Mouse (Mus musculus) forebrain, postnatal 0 days (tissue): ENCODE data around the gene Slc4a7. TPM values are rescaled to one million over a fixed set of nuclear protein-coding genes. Genes with fewer than 3 reads are reported as not detected.

Source experiments
- ATAC-seq: fragments of 200-750 bp; cut with Nextera tagmentation; 2 replicates; pipeline ENCODE4 v1.8.0; 2017; ENCODE audit warnings: mild to moderate bottlenecking, moderate library complexity
- DNase-seq: peaks from one replicate; pipeline ENCODE4 v3.0.0-alpha.2; 2015
- H3K27ac ChIP-seq: fragments of 300-500 bp; sonication (generic); 2 replicates; pipeline ENCODE4 v1.5.1; 2014; ENCODE audit warnings: low read depth, mild to moderate bottlenecking, antibody characterized with exemption, low read length, moderate library complexity, mixed read lengths
- H3K27me3 ChIP-seq: fragments of 300-500 bp; sonication (generic); 2 replicates; pipeline ENCODE4 v1.6.1; 2014; ENCODE audit warnings: mild to moderate bottlenecking, low read length, mixed read lengths; ENCODE audit not compliant: insufficient read depth
- H3K36me3 ChIP-seq: fragments of 300-500 bp; sonication (generic); 2 replicates; pipeline ENCODE4 v1.6.1; 2014; ENCODE audit warnings: mild to moderate bottlenecking, moderate library complexity; ENCODE audit not compliant: insufficient read depth
- H3K4me1 ChIP-seq: fragments of 300-500 bp; sonication (generic); 2 replicates; pipeline ENCODE4 v1.6.1; 2014; ENCODE audit warnings: antibody characterized with exemption; ENCODE audit not compliant: insufficient read depth
- H3K4me2 ChIP-seq: fragments of 300-500 bp; sonication (generic); 2 replicates; pipeline ENCODE4 v1.6.1; 2014; ENCODE audit warnings: low read depth, mild to moderate bottlenecking, moderate library complexity
- H3K4me3 ChIP-seq: fragments of 300-500 bp; sonication (generic); 2 replicates; pipeline ENCODE4 v1.5.1; 2014; ENCODE audit warnings: low read depth, low read length, mixed read lengths
- H3K9ac ChIP-seq: fragments of 300-500 bp; sonication (generic); 2 replicates; pipeline ENCODE4 v1.6.1; 2014; ENCODE audit warnings: mild to moderate bottlenecking
- H3K9me3 ChIP-seq: fragments of 300-500 bp; sonication (generic); 2 replicates; pipeline ENCODE4 v1.6.1; 2016; ENCODE audit warnings: low read length
- CTCF ChIP-seq: sonication (generic); IDR thresholded peaks from 2 replicates; pipeline ENCODE4 v1.5.1; 2016; ENCODE audit warnings: antibody characterized with exemption, control low read depth, low read depth
- WGBS: fragments of 180-500 bp; shearing (Covaris S2); extraction: QIAGEN DNeasy Blood & Tissue Kit; methylation state at CpG from one replicate; pipeline ENCODE4 v1.1.7; 2014; 5-methylcytosine and 5-hydroxymethylcytosine counted together
- polyA plus RNA-seq: library from polyadenylated mRNA; unstranded; fragments of >200 nt; fragmentation: Nextera tagmentation; extraction: Ambion mirVana; gene quantifications from 2 replicates; pipeline ENCODE4 v1.2.1, GENCODE M21; 2015
- total RNA-seq: library from RNA; depleted of rRNA; stranded (reverse); fragments of >200 nt; gene quantifications from 2 replicates; pipeline ENCODE4 v1.2.3, GENCODE M21; 2014

The Slc4a7 gene
- total and polyA plus RNA-seq, 2 experiments from 2014 or later = 17.4 to 54.0 TPM

- TF ChIP-seq CTCF = peak; percentile 33
- ATAC-seq (peak; percentile 96), DNase-seq (peak; percentile 97)
- Histone ChIP-seq H3K27ac (peak overlapping the region; percentile 98), H3K4me1 (peaks cover 13% of the 10 kb centered on the region), H3K9me3 (no peaks in the 10 kb centered on the region), H3K27me3 (no peaks in the 10 kb centered on the region), H3K9ac (peak overlapping the region; percentile 92), H3K36me3 (no peaks in the 10 kb centered on the region), H3K4me3 (peak overlapping the region; percentile 81), H3K4me2 (peak overlapping the region; percentile 45)
- WGBS = 2% methylated on average over 51 of the region's 85 CpGs
These were observed 593 bp downstream of the Slc4a7 start for GRCm38 (mm10) chr14:14702399-14703345.

DNA sequence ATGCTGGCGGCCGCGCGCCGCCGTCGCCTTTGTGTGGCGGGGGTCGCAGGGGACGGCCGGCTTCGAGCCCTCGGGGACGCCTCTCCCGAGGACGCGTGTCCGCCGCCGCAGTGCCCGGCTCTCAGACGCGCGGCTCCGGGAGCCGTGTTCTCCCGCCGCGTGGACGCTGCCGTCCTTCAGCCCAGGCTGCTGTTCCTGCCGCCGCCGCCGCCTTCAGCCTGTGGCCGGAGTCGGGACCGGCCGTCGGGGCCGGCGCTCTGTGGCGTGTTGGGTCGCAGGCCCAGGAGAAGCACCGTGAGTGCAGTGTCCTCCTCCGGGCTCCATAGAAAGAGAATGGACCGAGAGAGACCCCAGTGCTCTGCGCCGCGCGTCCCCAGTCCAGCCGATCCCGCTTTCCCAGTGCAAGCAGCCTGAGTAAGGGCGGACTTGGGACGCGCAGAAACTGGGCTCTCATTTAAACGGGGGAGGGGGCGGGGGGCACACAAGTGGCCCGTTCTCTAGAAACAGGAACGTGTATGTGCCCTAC, 1.3 kb downstream of the Slc4a7 start:
- peak; percentile 64 for DNase-seq
- 1% methylated on average over 49 of the region's 60 CpGs for WGBS
- Histone ChIP-seq H3K4me2 (peak overlapping the region; percentile 45), H3K9me3 (no peaks in the 10 kb centered on the region), H3K9ac (peak overlapping the region; percentile 92), H3K27me3 (no peaks in the 10 kb centered on the region), H3K27ac (peak overlapping the region; percentile 98), H3K36me3 (no peaks in the 10 kb centered on the region), H3K4me1 (peaks cover 13% of the 10 kb centered on the region), H3K4me3 (peak overlapping the region; percentile 81)
- no peak; the same call in 1 of the 2 replicates for ATAC-seq
- peak; percentile 13; the same call in 1 of the 2 replicates for TF ChIP-seq CTCF

DNA sequence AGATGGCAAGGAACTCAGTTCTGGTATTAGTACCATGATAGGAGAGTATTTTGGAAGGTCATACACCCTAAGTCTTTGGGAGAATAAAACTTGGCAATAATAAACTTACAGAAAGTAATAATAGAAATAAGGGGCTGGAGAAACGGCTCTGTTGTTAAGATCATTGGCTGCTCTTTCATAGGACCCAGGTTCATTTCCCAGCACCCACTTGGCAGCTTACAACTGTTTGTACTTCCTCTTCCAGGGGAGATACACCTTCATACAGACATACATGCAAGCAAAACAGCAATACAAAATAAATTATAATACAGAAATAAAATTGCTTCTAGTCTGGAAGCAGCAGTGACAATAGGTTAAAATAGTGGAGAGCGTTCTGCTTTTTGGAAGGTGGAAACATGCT, 2.6 kb downstream of the Slc4a7 start:
- Histone ChIP-seq H3K9ac (peak overlapping the region; percentile 25; the same call in 1 of the 2 replicates), H3K27me3 (no peaks in the 10 kb centered on the region)

DNA sequence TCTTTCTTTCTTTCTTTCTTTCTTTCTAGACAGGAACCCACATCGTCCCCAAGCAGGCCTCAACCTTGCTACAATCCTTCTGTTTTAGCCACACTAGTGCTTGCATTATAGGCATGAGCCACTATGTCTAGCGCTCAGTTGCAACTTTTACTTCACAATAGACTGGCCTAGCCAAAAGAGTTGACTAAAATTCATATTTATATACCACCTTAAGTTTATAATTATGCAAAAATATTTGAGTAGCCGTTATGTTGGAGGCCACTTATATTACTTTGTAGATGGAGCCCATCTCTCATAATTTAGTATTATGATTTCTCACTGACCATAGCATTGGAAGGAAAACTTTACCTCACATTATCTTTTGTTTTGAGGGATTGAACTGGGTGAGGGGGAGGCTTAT, 3.0 kb downstream of the Slc4a7 start:
- H3K4me1 ChIP-seq = peaks cover 13% of the 10 kb centered on the region
- DNase-seq = no peak
- no peaks in the 10 kb centered on the region for H3K36me3 ChIP-seq
- peak overlapping the region; percentile 45; the same call in 1 of the 2 replicates for H3K4me2 ChIP-seq
- H3K4me3 ChIP-seq = no peak overlapping the region
- ATAC-seq = no peak
- H3K9ac ChIP-seq = no peak overlapping the region
- H3K9me3 ChIP-seq = no peaks in the 10 kb centered on the region
- H3K27me3 ChIP-seq = no peaks in the 10 kb centered on the region
- H3K27ac ChIP-seq = no peak overlapping the region
- TF ChIP-seq CTCF = no peak
- WGBS = 72% methylated on average over 3 of the region's 3 CpGs

More for the DNA sequence above, 2.6 kb downstream of the Slc4a7 start:
- WGBS = 58% methylated on average over 2 of the region's 2 CpGs
- Histone ChIP-seq H3K36me3 (no peaks in the 10 kb centered on the region), H3K9me3 (no peaks in the 10 kb centered on the region), H3K4me3 (peak overlapping the region; percentile 81), H3K4me1 (peaks cover 13% of the 10 kb centered on the region), H3K4me2 (peak overlapping the region; percentile 45), H3K27ac (no peak overlapping the region)
- ATAC-seq (no peak), DNase-seq (no peak)
- no peak for TF ChIP-seq CTCF

- DNase-seq (no peak), ATAC-seq (no peak)
- Histone ChIP-seq H3K36me3 (peaks cover 5% of the 10 kb centered on the region; the same call in 1 of the 2 replicates), H3K9ac (no peak overlapping the region), H3K4me2 (no peak overlapping the region), H3K27ac (no peak overlapping the region), H3K4me3 (no peak overlapping the region), H3K9me3 (no peaks in the 10 kb centered on the region), H3K4me1 (peaks cover 13% of the 10 kb centered on the region), H3K27me3 (no peaks in the 10 kb centered on the region)
- no peak for TF ChIP-seq CTCF
- 74% methylated on average over 1 of the region's 1 CpGs for WGBS
These were observed 4.3 kb downstream of the Slc4a7 start for GRCm38 (mm10) chr14:14706381-14706780.

DNA sequence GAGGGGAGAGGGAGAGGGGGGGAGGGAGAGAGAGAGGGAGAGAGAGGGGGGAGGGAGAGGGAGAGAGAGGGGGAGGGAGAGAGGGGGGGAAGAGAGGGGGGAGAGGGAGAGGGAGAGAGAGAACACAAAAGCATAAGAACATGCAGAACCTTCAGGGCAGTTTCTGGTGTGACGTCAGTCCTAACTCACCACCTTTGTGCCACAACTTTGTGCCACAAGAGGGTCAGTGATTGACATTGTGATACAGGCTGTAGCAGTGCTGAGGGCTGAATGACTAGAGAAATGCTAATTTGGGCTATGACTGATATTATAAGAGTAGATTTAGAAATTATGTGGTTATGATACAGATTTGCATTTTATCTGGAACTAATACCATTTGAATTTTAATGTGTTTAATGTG, 5.0 kb downstream of the Slc4a7 start:
- peaks cover 5% of the 10 kb centered on the region; the same call in 1 of the 2 replicates for H3K36me3 ChIP-seq
- no peak overlapping the region for H3K4me3 ChIP-seq
- no peak overlapping the region for H3K9ac ChIP-seq
- no peak for DNase-seq
- ATAC-seq = no peak
- no peak overlapping the region for H3K4me2 ChIP-seq
- no peak overlapping the region for H3K27ac ChIP-seq
- H3K27me3 ChIP-seq = no peaks in the 10 kb centered on the region
- 17% methylated on average over 1 of the region's 1 CpGs for WGBS
- no peak for TF ChIP-seq CTCF
- no peaks in the 10 kb centered on the region for H3K9me3 ChIP-seq
- peaks cover 13% of the 10 kb centered on the region for H3K4me1 ChIP-seq

- 86% methylated on average over 1 of the region's 1 CpGs for WGBS
These were observed 6.9 kb downstream of the Slc4a7 start for GRCm38 (mm10) chr14:14709021-14709420.

More at GRCm38 (mm10) chr14:14709021-14709420, 6.9 kb downstream of the Slc4a7 start:
- no peak for ATAC-seq
- H3K9me3 ChIP-seq = no peaks in the 10 kb centered on the region
- DNase-seq = no peak
- H3K4me1 ChIP-seq = peaks cover 13% of the 10 kb centered on the region
- no peak overlapping the region for H3K4me2 ChIP-seq
- no peak for TF ChIP-seq CTCF
- H3K9ac ChIP-seq = no peak overlapping the region
- H3K27ac ChIP-seq = no peak overlapping the region
- peaks cover 5% of the 10 kb centered on the region; the same call in 1 of the 2 replicates for H3K36me3 ChIP-seq
- H3K27me3 ChIP-seq = no peaks in the 10 kb centered on the region
- H3K4me3 ChIP-seq = no peak overlapping the region
